Mouse (Mus musculus): ENCODE data around the gene Gid8.
"Not testable (repeated sequence)": the region's sequence is repeated elsewhere in the genome, so short reads cannot be mapped to it uniquely, and the experiment has no call there.

- TF ChIP-seq POLR2A, CTCF (IDR thresholded peaks at IDR 0.05; ENCODE audit: extremely low read depth, insufficient read depth, low read length): not testable (repeated sequence)
Measured at GRCm38 (mm10) chr2:180722748-180723147, 12.8 kb downstream of the Gid8 start.
